Mouse (Mus musculus) heart, postnatal 0 days (tissue): ENCODE results near the gene Metrn. TPM values are rescaled to one million over a fixed set of nuclear protein-coding genes. Genes with fewer than 3 reads are reported as not detected.

Source experiments
- ATAC-seq: fragments of 200-750 bp; cut with Nextera tagmentation; 2 replicates; pipeline ENCODE4 v1.8.0; 2017; ENCODE audit warnings: low read depth, moderate number of reproducible peaks, moderate library complexity; ENCODE audit not compliant: insufficient read depth
- DNase-seq: peaks from one replicate; pipeline ENCODE4 v3.0.0-alpha.2; 2016; ENCODE audit warnings: low spot score
- H3K27ac ChIP-seq: fragments of 300-500 bp; sonication (generic); 2 replicates; pipeline ENCODE4 v1.5.1; 2014; ENCODE audit warnings: low read depth, mild to moderate bottlenecking
- H3K27me3 ChIP-seq: fragments of 300-500 bp; sonication (generic); 2 replicates; pipeline ENCODE4 v1.6.1; 2014; ENCODE audit warnings: low read length, mixed read lengths; ENCODE audit not compliant: control insufficient read depth, insufficient read depth
- H3K36me3 ChIP-seq: fragments of 300-500 bp; sonication (generic); replicated peaks from 2 replicates; pipeline ENCODE4 v1.6.1; 2014; ENCODE audit warnings: low read length, mixed read lengths; ENCODE audit not compliant: control insufficient read depth, insufficient read depth
- H3K4me1 ChIP-seq: fragments of 300-500 bp; sonication (generic); 2 replicates; pipeline ENCODE4 v1.6.1; 2014; ENCODE audit warnings: antibody characterized with exemption; ENCODE audit not compliant: control insufficient read depth, insufficient read depth
- H3K4me2 ChIP-seq: fragments of 300-500 bp; sonication (generic); 2 replicates; pipeline ENCODE4 v1.6.1; 2014; ENCODE audit warnings: low read depth, mild to moderate bottlenecking, low read length, moderate library complexity
- H3K4me3 ChIP-seq: fragments of 300-500 bp; sonication (generic); 2 replicates; pipeline ENCODE4 v1.5.1; 2014; ENCODE audit warnings: low read depth, low read length
- H3K9ac ChIP-seq: fragments of 300-500 bp; sonication (generic); replicated peaks from 2 replicates; pipeline ENCODE4 v1.6.1; 2014; ENCODE audit warnings: low read depth, low read length, mixed read lengths
- H3K9me3 ChIP-seq: fragments of 300-500 bp; sonication (generic); replicated peaks from 2 replicates; pipeline ENCODE4 v1.6.1; 2016; ENCODE audit warnings: low read length; ENCODE audit not compliant: control insufficient read depth
- CTCF ChIP-seq: IDR thresholded peaks from 2 replicates; pipeline ENCODE4 v1.5.1; 2016; ENCODE audit warnings: antibody characterized with exemption, control low read depth, low read depth
- EP300 ChIP-seq: IDR thresholded peaks from 2 replicates; pipeline ENCODE4 v1.6.1; 2016; ENCODE audit warnings: antibody characterized with exemption, low read depth
- WGBS: fragments of 180-500 bp; shearing (Covaris S2); extraction: QIAGEN DNeasy Blood & Tissue Kit; methylation state at CpG from one replicate; pipeline ENCODE4 v1.1.7; 2014; 5-methylcytosine and 5-hydroxymethylcytosine counted together
- polyA plus RNA-seq: library from polyadenylated mRNA; unstranded; fragments of >200 nt; fragmentation: Nextera tagmentation; extraction: Ambion mirVana; gene quantifications from 2 replicates; pipeline ENCODE4 v1.2.1, GENCODE M21; 2015
- total RNA-seq: library from RNA; depleted of rRNA; stranded (reverse); fragments of >200 nt; gene quantifications from 2 replicates; pipeline ENCODE4 v1.2.3, GENCODE M21; 2014; ENCODE audit warnings: low replicate concordance

The Metrn gene
- total and polyA plus RNA-seq, 2 experiments from 2014 or later, result 18.2 to 75.3 TPM

DNA sequence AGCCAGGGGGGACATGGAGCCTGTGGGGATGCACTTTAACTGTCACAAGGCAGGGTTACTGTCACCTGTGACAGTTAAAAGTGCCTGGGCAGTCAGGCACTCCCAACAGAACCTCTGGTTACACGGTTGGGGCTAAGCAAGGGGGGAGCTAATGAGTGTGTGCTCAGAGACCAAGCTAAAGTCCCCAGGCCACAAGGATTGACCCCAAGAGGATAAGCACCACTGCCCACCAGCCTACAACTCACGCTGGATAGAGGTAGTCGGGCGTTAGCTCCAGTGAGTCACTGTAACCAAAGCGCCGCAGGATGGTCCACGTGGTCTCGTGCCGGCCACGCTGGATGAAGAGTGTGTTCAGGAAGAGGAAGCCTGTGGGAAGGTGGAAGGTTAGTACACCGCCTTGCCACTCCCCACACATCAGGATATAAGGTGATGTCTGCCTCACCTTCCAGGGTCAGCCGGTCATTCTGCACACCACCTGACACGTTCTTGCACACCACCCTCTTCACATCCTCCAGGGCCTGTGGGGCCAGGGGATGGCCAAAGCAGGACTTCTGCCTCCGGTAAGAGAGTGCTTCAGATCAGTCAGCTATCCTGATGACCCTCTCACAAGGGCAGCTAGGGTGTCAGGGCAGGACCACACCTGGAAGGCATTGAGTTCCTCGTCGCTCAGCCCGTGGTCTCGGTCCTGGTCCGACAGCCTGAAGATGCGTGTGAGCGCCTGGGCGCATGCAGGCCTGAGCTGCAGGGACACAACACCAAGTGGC is 44.4 kb upstream of the Metrn start, which contains the start of gene Gm20683:
TSS of gene Gm20683 (minus strand) at position 647 of the 764 bp plus-strand sequence.
- Histone ChIP-seq H3K36me3 (peaks cover 48% of the 10 kb centered on the region), H3K4me2 (no peak within 1 kb of the TSS), H3K4me3 (no peak within 1 kb of the TSS), H3K9me3 (no peaks in the 10 kb centered on the region), H3K27me3 (no peaks in the 10 kb centered on the region), H3K4me1 (peaks cover 25% of the 10 kb centered on the region), H3K27ac (no peak within 1 kb of the TSS), H3K9ac (no peak within 1 kb of the TSS)
- no peak for ATAC-seq
- no peak for TF ChIP-seq EP300
- no peak for TF ChIP-seq CTCF
- DNase-seq, result no peak
- WGBS, result 91% methylated on average over 22 of the region's 22 CpGs

DNA sequence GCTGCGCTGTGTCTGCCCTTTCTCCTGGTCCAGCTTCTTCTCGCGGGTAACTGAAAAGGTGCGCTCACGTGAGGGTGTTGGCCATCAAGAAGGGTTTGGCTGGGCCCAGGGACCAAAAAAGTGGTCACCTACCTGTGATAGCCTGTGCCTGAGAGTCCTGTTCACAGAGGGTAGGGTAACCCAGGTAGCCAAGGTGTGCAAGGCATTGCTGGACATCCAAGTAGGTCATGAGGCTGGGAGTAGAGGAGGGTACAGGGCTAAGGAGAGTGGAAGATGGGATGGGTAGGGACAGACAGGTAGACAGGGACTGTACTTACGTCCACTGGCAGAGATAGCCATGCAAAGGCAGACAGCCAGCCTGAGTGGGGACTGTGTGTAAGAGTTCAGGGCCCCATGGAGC is 43.6 kb upstream of the Metrn start:
- H3K27me3 ChIP-seq, result no peaks in the 10 kb centered on the region
- H3K4me3 ChIP-seq, result no peak overlapping the region
- ATAC-seq (no peak), DNase-seq (no peak)
- no peak overlapping the region for H3K9ac ChIP-seq
- TF ChIP-seq CTCF, result no peak
- no peak for TF ChIP-seq EP300
- H3K9me3 ChIP-seq, result no peaks in the 10 kb centered on the region
- no peak overlapping the region for H3K4me2 ChIP-seq
- peaks cover 30% of the 10 kb centered on the region for H3K4me1 ChIP-seq
- H3K27ac ChIP-seq, result no peak overlapping the region
- 89% methylated on average over 6 of the region's 6 CpGs for WGBS
- peaks cover 48% of the 10 kb centered on the region for H3K36me3 ChIP-seq

DNA sequence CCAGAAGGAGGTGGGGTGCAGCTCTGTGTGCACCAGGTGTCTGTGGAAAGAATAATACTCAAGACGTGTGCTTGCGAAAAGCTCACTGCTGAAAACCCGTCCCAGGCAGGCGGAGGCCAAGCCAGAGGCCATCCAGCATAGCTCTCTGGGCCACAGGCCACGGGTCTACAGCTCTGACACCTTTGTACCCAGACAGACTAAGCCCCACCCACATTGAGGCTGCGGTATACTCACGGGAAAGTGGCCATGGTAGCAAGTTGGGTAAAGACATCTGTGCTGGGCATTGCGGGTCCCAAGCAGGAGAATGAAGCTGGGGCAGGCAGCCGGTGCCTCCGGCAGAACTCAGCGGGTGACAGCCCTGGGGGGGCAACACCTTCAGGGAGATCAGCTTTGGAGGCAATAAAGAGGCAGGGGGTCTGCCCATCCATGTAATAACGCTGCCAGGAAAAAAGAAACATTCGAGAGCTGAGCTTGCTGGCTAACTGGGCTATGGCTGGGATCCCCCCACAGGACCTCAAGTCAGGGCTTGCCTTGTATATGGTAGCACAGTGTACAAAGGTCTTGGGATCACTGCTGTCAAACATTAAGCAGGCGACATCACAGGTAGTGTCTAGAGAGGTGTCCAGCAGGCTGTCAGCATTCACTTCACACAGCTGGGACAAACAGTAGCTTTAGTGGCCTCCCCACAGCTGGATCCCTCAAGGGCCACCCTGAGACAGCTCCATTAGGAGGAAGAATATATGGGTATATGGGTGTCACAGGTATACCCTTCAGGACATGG is 42.7 kb upstream of the Metrn start:
- peaks cover 48% of the 10 kb centered on the region for H3K36me3 ChIP-seq
- no peak for TF ChIP-seq CTCF
- no peak for TF ChIP-seq EP300
- H3K4me1 ChIP-seq, result peaks cover 32% of the 10 kb centered on the region
- DNase-seq (no peak), ATAC-seq (no peak)
- H3K27me3 ChIP-seq, result no peaks in the 10 kb centered on the region
- no peak overlapping the region for H3K4me2 ChIP-seq
- H3K9me3 ChIP-seq, result no peaks in the 10 kb centered on the region
- no peak overlapping the region for H3K27ac ChIP-seq
- WGBS, result 82% methylated on average over 14 of the region's 14 CpGs
- no peak overlapping the region for H3K9ac ChIP-seq
- no peak overlapping the region for H3K4me3 ChIP-seq

DNA sequence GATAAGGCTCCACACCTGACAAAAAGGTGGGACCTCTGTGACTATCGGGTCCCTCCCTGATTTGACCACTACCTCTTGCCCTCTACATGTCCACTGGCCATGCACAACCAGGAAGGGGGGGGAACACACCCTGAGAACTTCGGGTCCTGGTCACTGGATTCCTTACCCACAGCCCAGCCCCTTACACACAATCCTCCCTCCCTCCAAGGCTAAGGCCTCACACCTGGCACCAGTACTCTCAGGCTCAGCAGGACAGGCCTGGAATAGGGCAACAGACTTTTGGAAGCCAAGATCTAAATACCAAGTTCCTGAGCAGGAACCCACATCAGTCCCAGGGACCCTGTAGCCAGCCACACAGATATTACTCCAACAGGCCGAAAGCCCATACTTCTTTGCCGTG is 42.0 kb upstream of the Metrn start:
- no peak overlapping the region for H3K9ac ChIP-seq
- H3K4me3 ChIP-seq, result no peak overlapping the region
- no peaks in the 10 kb centered on the region for H3K27me3 ChIP-seq
- no peak overlapping the region for H3K4me2 ChIP-seq
- no peak overlapping the region for H3K27ac ChIP-seq
- 79% methylated on average over 4 of the region's 4 CpGs for WGBS
- H3K9me3 ChIP-seq, result no peaks in the 10 kb centered on the region
- H3K4me1 ChIP-seq, result peaks cover 36% of the 10 kb centered on the region
- ATAC-seq, result no peak
- no peak for TF ChIP-seq EP300
- no peak for TF ChIP-seq CTCF
- no peak for DNase-seq
- peaks cover 48% of the 10 kb centered on the region for H3K36me3 ChIP-seq

DNA sequence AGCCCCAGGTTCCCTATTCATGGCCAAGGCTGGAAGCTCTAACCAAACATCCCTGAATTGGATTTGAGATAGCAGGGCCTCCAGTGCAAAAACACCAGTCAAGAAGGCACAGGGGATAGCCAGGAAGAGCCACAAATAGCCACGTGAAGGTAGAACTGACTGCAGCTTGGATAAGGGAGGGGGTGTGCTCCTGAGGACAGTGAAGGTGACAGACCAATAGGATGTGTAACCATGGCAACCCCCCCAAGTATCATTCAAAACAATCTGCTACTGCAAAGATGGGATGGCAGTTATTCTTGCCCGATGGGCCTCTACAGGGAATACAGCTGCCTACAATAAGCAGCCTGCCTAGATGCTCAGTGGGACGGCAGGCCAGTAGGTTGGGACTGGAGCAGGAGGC is 40.6 kb upstream of the Metrn start:
- Histone ChIP-seq H3K27me3 (no peaks in the 10 kb centered on the region), H3K9ac (no peak overlapping the region; the same call in 1 of the 2 replicates), H3K4me2 (0 out of 2 replicates have a peak overlapping the region, but pooled peaks have one; percentile 86), H3K9me3 (no peaks in the 10 kb centered on the region), H3K36me3 (peaks cover 47% of the 10 kb centered on the region), H3K4me1 (peaks cover 29% of the 10 kb centered on the region), H3K4me3 (no peak overlapping the region), H3K27ac (peak overlapping the region; percentile 77)
- ATAC-seq (no peak), DNase-seq (no peak)
- 32% methylated on average over 3 of the region's 3 CpGs for WGBS
- TF ChIP-seq EP300 (no peak), CTCF (no peak)
